Mouse (Mus musculus): ENCODE results near the gene Amer2. TPM values are rescaled to one million over a fixed set of nuclear protein-coding genes. Genes with fewer than 3 reads are reported as not detected.

The Amer2 gene
- polyA plus RNA-seq, 1 experiment: 0.21 TPM

DNA sequence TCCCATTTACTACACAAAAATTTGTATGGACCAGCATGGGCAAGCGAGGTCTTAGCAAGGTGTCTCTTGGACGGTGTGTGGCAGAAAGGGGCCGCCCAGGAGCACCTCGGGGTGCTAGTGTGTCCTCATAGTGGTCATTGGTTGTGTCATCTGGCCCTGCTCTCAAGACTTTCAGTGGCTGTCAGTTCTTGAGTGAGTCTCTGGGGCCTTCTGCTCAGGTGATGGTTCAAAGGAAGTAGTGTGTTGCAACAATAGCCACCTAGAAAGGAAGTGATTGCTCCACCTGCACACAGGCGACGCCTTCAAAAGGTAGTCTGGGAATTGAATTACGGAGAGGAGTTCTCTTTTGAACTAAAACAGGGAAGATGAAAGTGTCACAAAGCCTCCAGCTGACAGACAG is 11.2 kb downstream of the Amer2 start:
- Histone ChIP-seq H3K9ac (ENCODE audit: low read depth, poor library complexity, severe bottlenecking) (no peak overlapping the region), H3K36me3 (ENCODE audit: control insufficient read depth, insufficient read depth, low read length, poor library complexity, severe bottlenecking) (no peaks in the 10 kb centered on the region), H3K9me3 (replicated peaks; ENCODE audit: control insufficient read depth, insufficient read depth, low read length, poor library complexity, severe bottlenecking) (no peaks in the 10 kb centered on the region), H3K4me3 (ENCODE audit: low read depth, low read length) (no peak overlapping the region), H3K27ac (ENCODE audit: insufficient read depth, low read length) (no peak overlapping the region), H3K4me1 (ENCODE audit: control insufficient read depth, insufficient read depth, low read length) (no peaks in the 10 kb centered on the region), H3K27me3 (ENCODE audit: control insufficient read depth, insufficient read depth, low read length, poor library complexity, severe bottlenecking) (no peaks in the 10 kb centered on the region; the same call in 1 of the 2 replicates)
- TF ChIP-seq EP300 (IDR thresholded peaks at IDR 0.05; ENCODE audit: insufficient read depth, low read depth, low read length): no peak
- no peak for TF ChIP-seq CTCF (IDR thresholded peaks at IDR 0.05; ENCODE audit: low read depth, low read length)
- TF ChIP-seq POLR2A (IDR thresholded peaks at IDR 0.05; ENCODE audit: insufficient read depth, low read length): no peak

- H3K9me3 ChIP-seq (replicated peaks; ENCODE audit: control insufficient read depth, insufficient read depth, low read length, poor library complexity, severe bottlenecking): no peaks in the 10 kb centered on the region
- no peak overlapping the region for H3K4me3 ChIP-seq (ENCODE audit: low read depth, low read length)
- TF ChIP-seq CTCF (IDR thresholded peaks at IDR 0.05; ENCODE audit: low read depth, low read length) (no peak), POLR2A (IDR thresholded peaks at IDR 0.05; ENCODE audit: insufficient read depth, low read length) (no peak), EP300 (IDR thresholded peaks at IDR 0.05; ENCODE audit: insufficient read depth, low read depth, low read length) (no peak)
- no peak overlapping the region for H3K27ac ChIP-seq (ENCODE audit: insufficient read depth, low read length)
- no peaks in the 10 kb centered on the region for H3K36me3 ChIP-seq (ENCODE audit: control insufficient read depth, insufficient read depth, low read length, poor library complexity, severe bottlenecking)
- H3K27me3 ChIP-seq (ENCODE audit: control insufficient read depth, insufficient read depth, low read length, poor library complexity, severe bottlenecking): no peaks in the 10 kb centered on the region; the same call in 1 of the 2 replicates
- H3K4me1 ChIP-seq (ENCODE audit: control insufficient read depth, insufficient read depth, low read length): no peaks in the 10 kb centered on the region
- H3K9ac ChIP-seq (ENCODE audit: low read depth, poor library complexity, severe bottlenecking): no peak overlapping the region
Measured at GRCm38 (mm10) chr14:60385079-60385643, 12.1 kb downstream of the Amer2 start.

GRCm38 (mm10) chr14:60386591-60387501 is 13.8 kb downstream of the Amer2 start:
- TF ChIP-seq CTCF (IDR thresholded peaks at IDR 0.05; ENCODE audit: low read depth, low read length) (no peak), POLR2A (IDR thresholded peaks at IDR 0.05; ENCODE audit: insufficient read depth, low read length) (no peak), EP300 (IDR thresholded peaks at IDR 0.05; ENCODE audit: insufficient read depth, low read depth, low read length) (no peak)
- H3K27me3 ChIP-seq (ENCODE audit: control insufficient read depth, insufficient read depth, low read length, poor library complexity, severe bottlenecking): no peaks in the 10 kb centered on the region
- no peaks in the 10 kb centered on the region for H3K9me3 ChIP-seq (replicated peaks; ENCODE audit: control insufficient read depth, insufficient read depth, low read length, poor library complexity, severe bottlenecking)
- no peaks in the 10 kb centered on the region for H3K36me3 ChIP-seq (ENCODE audit: control insufficient read depth, insufficient read depth, low read length, poor library complexity, severe bottlenecking)
- H3K27ac ChIP-seq (ENCODE audit: insufficient read depth, low read length): no peak overlapping the region
- H3K9ac ChIP-seq (ENCODE audit: low read depth, poor library complexity, severe bottlenecking): no peak overlapping the region
- no peaks in the 10 kb centered on the region for H3K4me1 ChIP-seq (ENCODE audit: control insufficient read depth, insufficient read depth, low read length)
- no peak overlapping the region for H3K4me3 ChIP-seq (ENCODE audit: low read depth, low read length)

GRCm38 (mm10) chr14:60388332-60388731 is 15.3 kb downstream of the Amer2 start:
- Histone ChIP-seq H3K27me3 (ENCODE audit: control insufficient read depth, insufficient read depth, low read length, poor library complexity, severe bottlenecking) (peaks cover 1% of the 10 kb centered on the region; the same call in 1 of the 2 replicates), H3K4me3 (ENCODE audit: low read depth, low read length) (no peak overlapping the region), H3K9me3 (replicated peaks; ENCODE audit: control insufficient read depth, insufficient read depth, low read length, poor library complexity, severe bottlenecking) (no peaks in the 10 kb centered on the region), H3K27ac (ENCODE audit: insufficient read depth, low read length) (no peak overlapping the region), H3K36me3 (ENCODE audit: control insufficient read depth, insufficient read depth, low read length, poor library complexity, severe bottlenecking) (no peaks in the 10 kb centered on the region), H3K4me1 (ENCODE audit: control insufficient read depth, insufficient read depth, low read length) (no peaks in the 10 kb centered on the region), H3K9ac (ENCODE audit: low read depth, poor library complexity, severe bottlenecking) (no peak overlapping the region)
- TF ChIP-seq EP300 (IDR thresholded peaks at IDR 0.05; ENCODE audit: insufficient read depth, low read depth, low read length) (no peak), CTCF (IDR thresholded peaks at IDR 0.05; ENCODE audit: low read depth, low read length) (no peak), POLR2A (IDR thresholded peaks at IDR 0.05; ENCODE audit: insufficient read depth, low read length) (no peak)

DNA sequence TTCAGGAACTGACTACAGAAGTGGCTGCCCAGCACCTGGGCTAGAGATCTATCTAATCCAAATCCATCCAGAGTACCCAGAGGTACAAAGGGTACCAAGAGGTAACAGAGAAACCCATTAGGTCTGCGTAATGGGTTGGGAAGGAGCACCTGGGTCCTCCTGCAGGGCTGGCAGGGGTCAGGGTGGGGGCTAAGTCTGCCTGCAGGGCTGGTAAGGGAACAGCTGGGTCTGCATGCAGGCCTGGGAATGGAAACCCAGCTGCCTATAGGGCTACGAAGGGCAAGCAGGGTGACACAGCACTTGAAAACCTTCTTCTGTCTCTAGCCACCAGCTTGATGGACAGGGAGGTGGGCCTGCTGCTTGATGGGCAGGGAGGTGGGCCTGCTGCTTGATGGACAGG is 19.1 kb downstream of the Amer2 start:
- Histone ChIP-seq H3K9me3 (replicated peaks; ENCODE audit: control insufficient read depth, insufficient read depth, low read length, poor library complexity, severe bottlenecking) (no peaks in the 10 kb centered on the region), H3K9ac (ENCODE audit: low read depth, poor library complexity, severe bottlenecking) (no peak overlapping the region), H3K27me3 (ENCODE audit: control insufficient read depth, insufficient read depth, low read length, poor library complexity, severe bottlenecking) (peaks cover 1% of the 10 kb centered on the region; the same call in 1 of the 2 replicates), H3K4me3 (ENCODE audit: low read depth, low read length) (no peak overlapping the region), H3K36me3 (ENCODE audit: control insufficient read depth, insufficient read depth, low read length, poor library complexity, severe bottlenecking) (no peaks in the 10 kb centered on the region), H3K27ac (ENCODE audit: insufficient read depth, low read length) (no peak overlapping the region), H3K4me1 (ENCODE audit: control insufficient read depth, insufficient read depth, low read length) (no peaks in the 10 kb centered on the region)
- no peak for TF ChIP-seq CTCF (IDR thresholded peaks at IDR 0.05; ENCODE audit: low read depth, low read length)
- no peak for TF ChIP-seq POLR2A (IDR thresholded peaks at IDR 0.05; ENCODE audit: insufficient read depth, low read length)
- TF ChIP-seq EP300 (IDR thresholded peaks at IDR 0.05; ENCODE audit: insufficient read depth, low read depth, low read length): no peak

DNA sequence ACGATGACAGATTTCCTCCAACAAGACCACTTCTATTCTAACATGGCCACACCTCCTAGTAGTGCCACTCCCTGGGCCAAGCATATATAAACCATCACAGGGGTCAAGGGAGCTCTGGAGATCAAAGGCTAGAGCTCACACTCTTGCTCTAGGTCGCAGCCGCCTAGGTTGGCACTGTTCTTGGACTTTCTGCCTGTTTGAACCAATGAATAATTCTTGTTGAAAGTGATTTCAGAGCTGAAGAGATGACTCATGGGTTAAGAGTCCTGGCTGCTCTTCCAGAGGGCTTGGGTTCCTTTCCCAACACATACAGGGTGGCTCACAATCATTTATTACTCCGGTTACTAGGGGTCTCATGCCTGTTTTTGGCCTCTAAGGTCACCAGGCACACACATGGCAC is 24.3 kb downstream of the Amer2 start:
- H3K27ac ChIP-seq (ENCODE audit: insufficient read depth, low read length): no peak overlapping the region
- no peaks in the 10 kb centered on the region for H3K4me1 ChIP-seq (ENCODE audit: control insufficient read depth, insufficient read depth, low read length)

More for the DNA sequence above, 24.3 kb downstream of the Amer2 start:
- no peak for TF ChIP-seq EP300 (IDR thresholded peaks at IDR 0.05; ENCODE audit: insufficient read depth, low read depth, low read length)
- TF ChIP-seq POLR2A (IDR thresholded peaks at IDR 0.05; ENCODE audit: insufficient read depth, low read length): no peak
- no peak for TF ChIP-seq CTCF (IDR thresholded peaks at IDR 0.05; ENCODE audit: low read depth, low read length)
- Histone ChIP-seq H3K9ac (ENCODE audit: low read depth, poor library complexity, severe bottlenecking) (no peak overlapping the region), H3K36me3 (ENCODE audit: control insufficient read depth, insufficient read depth, low read length, poor library complexity, severe bottlenecking) (no peaks in the 10 kb centered on the region), H3K4me3 (ENCODE audit: low read depth, low read length) (no peak overlapping the region), H3K9me3 (replicated peaks; ENCODE audit: control insufficient read depth, insufficient read depth, low read length, poor library complexity, severe bottlenecking) (no peaks in the 10 kb centered on the region), H3K27me3 (ENCODE audit: control insufficient read depth, insufficient read depth, low read length, poor library complexity, severe bottlenecking) (peaks cover 1% of the 10 kb centered on the region; the same call in 1 of the 2 replicates)

Measured in ES-Bruce4 (cell line).